Mouse (Mus musculus): ENCODE measurements at regions not wholly inside any gene's neighbourhood (a gene's known extent, or its start where the extent isn't known, plus 50 kb on each side); places are given as distances from the start of the nearest gene placed in this dataset.

- TF ChIP-seq POLR2A (IDR thresholded peaks at IDR 0.05; ENCODE audit: insufficient read depth, low read depth, low read length): no peak
- TF ChIP-seq CTCF (IDR thresholded peaks at IDR 0.05; ENCODE audit: insufficient read depth, low read depth, low read length): no peak
Observed at GRCm38 (mm10) chr1:40907813-40908212, 102.4 kb downstream of the Tmem182 start.
